Mouse (Mus musculus) MEL (cell line): ENCODE data around the gene Faim2. TPM values are rescaled to one million over a fixed set of nuclear protein-coding genes. Genes with fewer than 3 reads are reported as not detected.

Experiments used
- DNase-seq: peaks from one replicate; pipeline ENCODE4 v3.0.0; 2011; ENCODE audit warnings: low read depth, low spot score
- H3K27ac ChIP-seq: 2 replicates; pipeline ENCODE4 v1.5.1; 2012; ENCODE audit warnings: low read depth, mild to moderate bottlenecking, control low read depth, low read length, moderate library complexity; ENCODE audit not compliant: control insufficient read depth
- H3K27me3 ChIP-seq, 2 experiments: fragments of 150-350 bp in 1 of 2; sonication (generic) in 1 of 2; 2 replicates each; pipeline ENCODE4 v1.6.1; 2012; ENCODE audit warnings: low read length in 2 of 2, mild to moderate bottlenecking in 2 of 2, improper control_type of control experiment in 1 of 2, moderate library complexity in 1 of 2; ENCODE audit not compliant: insufficient read depth in 2 of 2, control insufficient read depth in 1 of 2
- H3K36me3 ChIP-seq, 2 experiments: 2 replicates each; pipeline ENCODE4 v1.6.1; 2012 to 2014; ENCODE audit warnings: low read length in 2 of 2, improper control_type of control experiment in 1 of 2, inconsistent platforms in 1 of 2, mild to moderate bottlenecking in 1 of 2; ENCODE audit not compliant: insufficient read depth in 2 of 2, control insufficient read depth in 1 of 2
- H3K4me1 ChIP-seq, 2 experiments: fragments of 150-350 bp in 1 of 2; sonication (generic) in 1 of 2; 2 replicates each; pipeline ENCODE4 v1.6.1; 2012; ENCODE audit warnings: low read length in 2 of 2, improper control_type of control experiment in 1 of 2, mild to moderate bottlenecking in 1 of 2; ENCODE audit not compliant: insufficient read depth in 2 of 2, control insufficient read depth in 1 of 2
- H3K4me3 ChIP-seq, 2 experiments: fragments of 150-350 bp in 1 of 2; sonication (generic) in 1 of 2; 2 replicates each; pipeline ENCODE4 v1.5.1; 2012; ENCODE audit warnings: low read depth in 2 of 2, low read length in 2 of 2, mild to moderate bottlenecking in 2 of 2, moderate library complexity in 2 of 2, control low read depth in 1 of 2, improper control_type of control experiment in 1 of 2; ENCODE audit not compliant: control insufficient read depth in 1 of 2, insufficient read depth in 1 of 2
- H3K79me2 ChIP-seq: 2 replicates; pipeline ENCODE4 v1.6.1; 2012; ENCODE audit warnings: mild to moderate bottlenecking, low read length, moderate library complexity; ENCODE audit not compliant: control insufficient read depth, poor library complexity, insufficient read depth
- H3K9ac ChIP-seq: 2 replicates; pipeline ENCODE4 v1.6.1; 2012; ENCODE audit warnings: low read depth, mild to moderate bottlenecking, control low read depth, low read length, moderate library complexity; ENCODE audit not compliant: control insufficient read depth, poor library complexity, severe bottlenecking
- H3K9me3 ChIP-seq: fragments of 150-350 bp; sonication (generic); replicated peaks from 2 replicates; pipeline ENCODE4 v1.6.1; 2012; ENCODE audit warnings: mild to moderate bottlenecking, low read length, improper control_type of control experiment, moderate library complexity; ENCODE audit not compliant: insufficient read depth
- BHLHE40 ChIP-seq: IDR thresholded peaks from 2 replicates; pipeline ENCODE4 v1.6.1; 2012; ENCODE audit warnings: low read depth, mild to moderate bottlenecking, inconsistent platforms, low read length, improper control_type of control experiment, borderline replicate concordance
- CTCF ChIP-seq, 3 experiments: IDR thresholded peaks in 2 of 3; conservative IDR thresholded peaks in 1 of 3; 2 replicates each; pipeline ENCODE4 v1.5.1; 2011 to 2012; ENCODE audit warnings: low read length in 3 of 3, low read depth in 2 of 3, mild to moderate bottlenecking in 2 of 3, improper control_type of control experiment in 1 of 3, inconsistent platforms in 1 of 3, mixed read lengths in 1 of 3, moderate library complexity in 1 of 3; ENCODE audit not compliant: control insufficient read depth in 1 of 3, insufficient read depth in 1 of 3, poor library complexity in 1 of 3, severe bottlenecking in 1 of 3
- EP300 ChIP-seq, 2 experiments: IDR thresholded peaks; 2 replicates each; pipeline ENCODE4 v1.6.1; 2011; ENCODE audit warnings: improper control_type of control experiment in 2 of 2, low read length in 2 of 2, low read depth in 1 of 2, mild to moderate bottlenecking in 1 of 2
- ETS1 ChIP-seq: IDR thresholded peaks from 2 replicates; pipeline ENCODE4 v1.6.1; 2012; ENCODE audit warnings: low read depth, mild to moderate bottlenecking, inconsistent platforms, low read length, improper control_type of control experiment, moderate library complexity
- JUND ChIP-seq: IDR thresholded peaks from 2 replicates; pipeline ENCODE4 v1.6.1; 2011; ENCODE audit warnings: low read depth, mild to moderate bottlenecking, improper control_type of control experiment, low read length
- MXI1 ChIP-seq: IDR thresholded peaks from 2 replicates; pipeline ENCODE4 v1.6.1; 2011; ENCODE audit warnings: mild to moderate bottlenecking, low read depth, low read length, improper control_type of control experiment
- MYB ChIP-seq: IDR thresholded peaks from 2 replicates; pipeline ENCODE4 v1.6.1; 2011; ENCODE audit warnings: mild to moderate bottlenecking, low read depth, low read length, improper control_type of control experiment
- POLR2AphosphoS2 ChIP-seq: IDR thresholded peaks from 2 replicates; pipeline ENCODE4 v1.6.1; 2011; ENCODE audit warnings: low read length, improper control_type of control experiment
- POLR2AphosphoS5 ChIP-seq: IDR thresholded peaks from 2 replicates; pipeline ENCODE4 v1.6.1; 2012; ENCODE audit warnings: low read depth, borderline replicate concordance, mild to moderate bottlenecking, inconsistent platforms, low read length, moderate library complexity, mixed read lengths
- SMC3 ChIP-seq: IDR thresholded peaks from 2 replicates; pipeline ENCODE4 v1.6.1; 2011; ENCODE audit warnings: low read depth, low read length, improper control_type of control experiment
- TAL1 ChIP-seq: IDR thresholded peaks from 2 replicates; pipeline ENCODE4 v1.6.1; 2012; ENCODE audit warnings: mild to moderate bottlenecking, inconsistent platforms, low read length, moderate library complexity, mixed read lengths
- USF1 ChIP-seq: IDR thresholded peaks from 2 replicates; pipeline ENCODE4 v1.6.1; 2014; ENCODE audit warnings: low read depth, mild to moderate bottlenecking, inconsistent platforms, low read length, improper control_type of control experiment, moderate library complexity
- USF2 ChIP-seq, 2 experiments: IDR thresholded peaks; 2 replicates each; pipeline ENCODE4 v1.6.1; 2011 to 2012; ENCODE audit warnings: improper control_type of control experiment in 2 of 2, low read length in 2 of 2, borderline replicate concordance in 1 of 2, inconsistent platforms in 1 of 2, low read depth in 1 of 2, mild to moderate bottlenecking in 1 of 2; ENCODE audit not compliant: insufficient read depth in 1 of 2
- ZNF384 ChIP-seq: IDR thresholded peaks from 2 replicates; pipeline ENCODE4 v1.6.1; 2012; ENCODE audit warnings: low read depth, mild to moderate bottlenecking, inconsistent platforms, low read length, improper control_type of control experiment
- polyA plus RNA-seq, 2 experiments: library from polyadenylated mRNA; stranded (reverse) in 1 of 2; unstranded in 1 of 2; fragments of >175 nt in 1 of 2; fragments of >200 nt in 1 of 2; gene quantifications; 2 replicates each; pipeline versions ENCODE4 v1.2.1 to v1.2.4; 2012; ENCODE audit warnings: low replicate concordance in 2 of 2, low read depth in 1 of 2; ENCODE audit not compliant: insufficient read length in 2 of 2, insufficient read depth in 1 of 2, missing spikeins in 1 of 2
- total RNA-seq: library from RNA; depleted of rRNA; stranded (reverse); fragments of 300-350 nt; gene quantifications from 2 replicates; pipeline ENCODE4 v1.2.3, GENCODE M21; 2012; rRNA removed

Faim2 gene
- total RNA-seq = 0.08 and 0.10 TPM in 2 replicates
- under 1 TPM in 1 of 2 experiments, not detected in 1; 0.06 TPM for polyA plus RNA-seq

GRCm38 (mm10) chr15:99527629-99528353 lies at the start of gene Faim2:
Gene Faim2, minus strand, starts transcription at chr15:99528165.
- no peak for DNase-seq
- Histone ChIP-seq H3K9me3 (no peaks in the 10 kb centered on the region), H3K4me1 (no peaks in the 10 kb centered on the region), H3K79me2 (no peaks in the 10 kb centered on the region), H3K27me3 (peaks cover 6 to 14% of the 10 kb centered on the region in 2 experiments), H3K9ac (no peak within 1 kb of the TSS), H3K36me3 (no peaks in the 10 kb centered on the region), H3K4me3 (no peak within 1 kb of the TSS), H3K27ac (no peak within 1 kb of the TSS)
- TF ChIP-seq CTCF (IDR thresholded peaks at IDR 0.05 in 2 of 3, conservative IDR thresholded peaks at IDR 0.05 in 1 of 3; ENCODE audit: control insufficient read depth in 1 of 3, insufficient read depth in 1 of 3, low read depth in 2 of 3, low read length in 3 of 3, poor library complexity in 1 of 3, severe bottlenecking in 1 of 3) = peak in 1 of 3 experiments; percentile 11; a peak in 1 of 6 replicates
- TF ChIP-seq TAL1 = no peak
- TF ChIP-seq EP300 (IDR thresholded peaks at IDR 0.05; ENCODE audit: low read depth in 1 of 2, low read length in 2 of 2) = no peak

- Histone ChIP-seq H3K4me1 (no peaks in the 10 kb centered on the region), H3K9me3 (no peaks in the 10 kb centered on the region), H3K36me3 (no peaks in the 10 kb centered on the region), H3K4me3 (no peak overlapping the region), H3K27me3 (peaks cover 12 to 21% of the 10 kb centered on the region in 2 experiments), H3K79me2 (no peaks in the 10 kb centered on the region), H3K27ac (no peak overlapping the region), H3K9ac (no peak overlapping the region)
- DNase-seq = no peak
- TF ChIP-seq USF2 (IDR thresholded peaks at IDR 0.05; ENCODE audit: borderline replicate concordance in 1 of 2, insufficient read depth in 1 of 2, low read depth in 1 of 2, low read length in 2 of 2) = no peak
- TF ChIP-seq MYB = no peak
- no peak for TF ChIP-seq ZNF384
- no peak for TF ChIP-seq ETS1
- TF ChIP-seq SMC3 = no peak
- TF ChIP-seq POLR2AphosphoS5 = no peak
- no peak for TF ChIP-seq USF1
- no peak for TF ChIP-seq JUND
- TF ChIP-seq POLR2AphosphoS2 = no peak
- TF ChIP-seq BHLHE40 = no peak
- TF ChIP-seq MXI1 = no peak
Observed at GRCm38 (mm10) chr15:99569123-99569522, 41.2 kb upstream of the Faim2 start.
